Mouse (Mus musculus) ES-Bruce4 (cell line): ENCODE data around the gene Ahdc1. TPM values are rescaled to one million over a fixed set of nuclear protein-coding genes. Genes with fewer than 3 reads are reported as not detected.

Experiments used
- H3K27ac ChIP-seq: 2 replicates; pipeline ENCODE4 v1.5.1; 2012; ENCODE audit warnings: low read length, inconsistent platforms; ENCODE audit not compliant: insufficient read depth
- H3K27me3 ChIP-seq: 2 replicates; pipeline ENCODE4 v1.6.1; 2012; ENCODE audit warnings: mild to moderate bottlenecking, low read length, inconsistent platforms; ENCODE audit not compliant: control insufficient read depth, poor library complexity, insufficient read depth, severe bottlenecking
- H3K36me3 ChIP-seq: 2 replicates; pipeline ENCODE4 v1.6.1; 2012; ENCODE audit warnings: inconsistent platforms, mild to moderate bottlenecking, low read length, moderate library complexity; ENCODE audit not compliant: control insufficient read depth, poor library complexity, insufficient read depth, severe bottlenecking
- H3K4me1 ChIP-seq: one replicate; pipeline ENCODE4 v1.8.1; 2011; ENCODE audit warnings: low read length; ENCODE audit not compliant: control insufficient read depth, insufficient read depth
- H3K4me3 ChIP-seq: 2 replicates; pipeline ENCODE4 v1.5.1; 2011; ENCODE audit warnings: low read depth, mild to moderate bottlenecking, low read length
- H3K9ac ChIP-seq: 2 replicates; pipeline ENCODE4 v1.6.1; 2012; ENCODE audit warnings: low read depth, mild to moderate bottlenecking, inconsistent platforms; ENCODE audit not compliant: poor library complexity, severe bottlenecking
- H3K9me3 ChIP-seq: replicated peaks from 2 replicates; pipeline ENCODE4 v1.6.1; 2012; ENCODE audit warnings: mild to moderate bottlenecking, low read length, inconsistent platforms; ENCODE audit not compliant: control insufficient read depth, poor library complexity, insufficient read depth, severe bottlenecking
- CTCF ChIP-seq: IDR thresholded peaks from one replicate; pipeline ENCODE4 v1.8.1; 2011; ENCODE audit warnings: low read depth, low read length
- EP300 ChIP-seq: IDR thresholded peaks from 2 replicates; pipeline ENCODE4 v1.6.1; 2011; ENCODE audit warnings: low read depth, low read length; ENCODE audit not compliant: insufficient read depth
- POLR2A ChIP-seq: IDR thresholded peaks from one replicate; pipeline ENCODE4 v1.8.1; 2011; ENCODE audit warnings: low read length; ENCODE audit not compliant: insufficient read depth
- polyA plus RNA-seq: library from polyadenylated mRNA; stranded (reverse); fragments of >200 nt; gene quantifications from 2 replicates; pipeline ENCODE4 v1.2.4, GENCODE M21; 2011; ENCODE audit warnings: low read depth; ENCODE audit not compliant: missing spikeins, insufficient read depth, insufficient read length

The Ahdc1 gene
- polyA plus RNA-seq, 1 experiment = 88.2 TPM

DNA sequence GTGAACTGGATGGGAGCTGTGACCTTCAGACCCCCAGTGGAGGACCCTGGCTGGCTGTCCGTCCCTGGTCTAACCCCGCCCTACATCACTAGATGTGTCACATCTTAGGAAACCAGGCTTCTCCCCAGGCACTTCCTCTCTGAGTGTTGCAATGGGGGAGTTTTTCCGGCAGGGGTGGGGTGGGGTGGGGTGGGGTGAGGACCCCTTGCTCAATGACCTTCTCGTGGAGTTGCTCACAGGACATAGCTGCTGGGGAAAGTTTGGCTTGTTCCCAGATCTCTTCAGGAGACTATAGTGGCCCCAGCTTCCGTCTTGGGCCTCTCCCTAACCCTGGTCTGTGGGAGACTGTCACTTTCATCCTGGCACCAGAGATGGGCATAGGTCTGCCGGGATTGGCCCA lies 28.1 kb upstream of the Ahdc1 start:
- peaks cover 8% of the 10 kb centered on the region for H3K4me1 ChIP-seq
- no peak overlapping the region for H3K9ac ChIP-seq
- H3K27ac ChIP-seq = peak overlapping the region; percentile 24; the same call in 1 of the 2 replicates
- TF ChIP-seq POLR2A (no peak), EP300 (0 out of 2 replicates have a peak, but pooled peaks have one; percentile 47)
- no peaks in the 10 kb centered on the region for H3K36me3 ChIP-seq
- no peak overlapping the region for H3K4me3 ChIP-seq
- no peaks in the 10 kb centered on the region for H3K27me3 ChIP-seq
- H3K9me3 ChIP-seq = no peaks in the 10 kb centered on the region

DNA sequence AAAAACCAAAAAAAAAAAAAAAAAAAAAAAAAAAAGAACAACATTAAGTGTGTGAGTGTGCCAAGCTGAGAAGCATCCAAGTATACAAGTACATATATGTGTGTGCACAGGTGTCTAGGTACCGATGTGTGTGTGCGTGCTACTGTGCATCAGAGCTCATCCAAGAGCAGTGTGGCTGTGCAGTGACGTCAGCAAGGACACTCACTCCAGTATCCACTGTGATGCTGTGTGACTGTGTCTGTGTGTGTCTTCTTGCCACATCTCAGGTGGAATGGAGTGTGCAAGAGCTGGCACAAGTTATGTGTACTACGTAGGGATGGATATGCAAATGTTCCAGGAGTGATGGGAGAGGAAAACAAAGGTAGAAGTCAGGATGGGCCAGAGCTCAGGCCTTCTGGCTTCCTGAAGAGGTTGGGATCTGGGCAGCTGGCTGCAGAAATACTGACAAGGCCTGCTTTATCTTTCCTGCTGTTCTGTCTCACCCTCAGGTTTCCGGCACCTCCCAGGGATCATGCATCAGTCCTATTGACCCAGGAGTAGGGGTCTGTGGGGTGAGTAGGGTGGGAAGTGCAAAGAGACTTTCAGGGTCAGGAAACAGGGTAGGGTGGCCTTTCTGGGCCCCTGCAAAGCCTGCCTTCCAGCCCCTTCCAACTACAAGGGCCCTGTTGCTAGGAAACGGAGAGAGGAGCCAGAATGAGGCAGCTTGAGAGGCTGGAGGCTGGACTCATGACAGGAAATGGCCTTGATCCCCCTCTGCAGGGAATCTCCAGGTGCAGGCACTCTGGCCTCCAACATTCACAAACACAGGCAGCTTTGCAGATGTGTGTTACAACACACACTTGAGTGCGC lies 27.2 kb upstream of the Ahdc1 start:
- peak; percentile 81 for TF ChIP-seq EP300
- TF ChIP-seq POLR2A = no peak
- Histone ChIP-seq H3K27me3 (no peaks in the 10 kb centered on the region), H3K4me1 (peaks cover 8% of the 10 kb centered on the region), H3K27ac (peak overlapping the region; percentile 89), H3K4me3 (no peak overlapping the region), H3K9me3 (no peaks in the 10 kb centered on the region), H3K36me3 (no peaks in the 10 kb centered on the region), H3K9ac (no peak overlapping the region)

DNA sequence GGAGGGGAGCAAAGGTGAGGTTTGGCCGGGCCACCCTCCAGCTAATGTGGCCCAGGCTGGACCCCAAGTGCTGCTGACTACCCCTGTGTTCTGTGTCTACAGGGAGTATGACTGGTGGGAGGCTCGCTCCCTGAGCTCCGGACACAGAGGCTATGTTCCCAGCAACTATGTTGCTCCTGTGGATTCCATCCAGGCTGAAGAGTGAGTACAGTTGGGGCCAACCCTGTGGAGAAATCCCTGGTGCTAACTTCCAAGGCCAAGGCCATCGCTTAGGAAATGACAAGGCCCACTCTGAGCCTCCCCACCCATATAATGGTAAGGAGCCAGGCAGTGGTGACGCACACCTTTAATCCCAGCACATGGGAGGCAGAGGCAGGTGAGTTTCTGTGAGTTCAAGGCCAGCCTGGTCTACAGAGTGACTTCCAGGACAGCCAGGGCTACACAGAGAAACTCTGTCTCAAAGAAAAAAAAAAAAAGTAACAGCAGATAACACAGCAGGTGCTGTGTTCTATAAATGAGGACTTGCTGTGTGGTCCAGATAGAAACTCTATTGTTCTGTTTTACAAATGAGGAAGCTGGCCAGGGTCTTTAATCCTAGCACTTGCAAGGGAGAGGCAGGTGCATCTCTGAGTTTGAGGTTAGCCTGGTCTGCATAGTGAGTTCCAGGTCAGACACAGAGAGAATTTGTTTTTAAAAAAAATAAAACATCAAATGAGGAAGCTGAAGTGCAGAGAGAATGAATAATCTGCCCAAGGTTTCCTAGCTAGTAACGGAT lies 22.3 kb upstream of the Ahdc1 start:
- Histone ChIP-seq H3K4me3 (no peak overlapping the region), H3K27me3 (no peaks in the 10 kb centered on the region), H3K4me1 (peaks cover 8% of the 10 kb centered on the region), H3K36me3 (no peaks in the 10 kb centered on the region), H3K9ac (no peak overlapping the region), H3K9me3 (no peaks in the 10 kb centered on the region), H3K27ac (no peak overlapping the region)
- TF ChIP-seq POLR2A (no peak), CTCF (no peak), EP300 (no peak)

DNA sequence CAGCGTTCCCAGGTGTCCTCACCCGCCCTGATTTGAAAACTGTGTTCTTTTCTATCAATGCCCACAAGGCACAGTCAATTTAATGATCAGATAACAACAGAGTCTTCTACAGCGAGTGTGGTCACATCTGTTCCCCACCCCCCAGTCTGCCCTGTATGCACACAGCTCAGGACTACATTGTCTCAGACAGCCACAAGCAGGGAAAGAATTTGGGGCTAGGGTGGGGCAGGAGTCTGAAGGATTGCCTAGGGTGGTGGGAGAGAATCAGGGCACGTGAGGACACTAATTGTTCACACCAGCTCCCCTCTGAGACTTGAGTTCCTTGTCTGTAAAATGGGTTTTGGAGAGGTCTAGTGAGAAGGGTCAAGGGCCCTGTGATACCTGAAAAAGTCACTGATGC lies 17.5 kb upstream of the Ahdc1 start:
- Histone ChIP-seq H3K9me3 (no peaks in the 10 kb centered on the region), H3K4me3 (no peak overlapping the region), H3K27me3 (no peaks in the 10 kb centered on the region), H3K9ac (peak overlapping the region; percentile 24; the same call in 1 of the 2 replicates), H3K4me1 (peaks cover 11% of the 10 kb centered on the region), H3K36me3 (no peaks in the 10 kb centered on the region), H3K27ac (peak overlapping the region; percentile 81)
- TF ChIP-seq CTCF (no peak), EP300 (peak; percentile 95), POLR2A (no peak)

DNA sequence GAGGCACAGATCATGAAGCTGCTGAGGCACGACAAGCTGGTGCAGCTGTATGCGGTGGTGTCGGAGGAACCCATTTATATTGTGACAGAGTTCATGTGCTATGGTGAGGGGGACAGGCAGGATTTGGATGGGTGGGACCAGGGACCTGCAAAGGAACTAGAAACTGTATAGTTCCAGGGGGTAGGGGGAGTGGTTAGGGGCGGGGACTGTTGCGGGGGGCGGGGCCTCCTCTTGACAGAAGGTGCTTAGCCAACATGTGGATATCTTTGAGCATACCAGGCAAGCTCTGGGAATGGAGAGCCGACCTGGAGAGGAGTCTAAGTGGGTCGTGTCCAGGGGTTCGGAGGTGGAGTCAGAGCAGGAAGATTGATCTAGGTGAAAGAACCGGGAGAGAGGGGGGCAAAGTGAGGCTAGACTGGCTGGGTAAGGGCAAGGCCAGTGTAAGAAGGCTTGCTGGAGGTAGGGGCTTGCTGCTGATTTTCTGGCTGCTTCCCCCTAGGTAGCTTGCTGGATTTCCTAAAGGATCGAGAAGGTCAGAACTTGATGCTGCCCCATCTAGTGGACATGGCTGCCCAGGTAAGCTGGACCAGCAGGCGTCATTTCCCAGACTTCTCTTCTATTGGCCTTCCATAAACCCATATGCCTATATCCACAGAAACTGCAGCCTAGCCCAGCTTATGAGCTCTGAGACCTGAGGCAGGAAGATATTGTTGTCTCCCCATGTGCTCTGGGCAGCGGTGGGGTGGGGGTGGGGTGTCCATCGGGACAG lies 13.4 kb upstream of the Ahdc1 start:
- no peaks in the 10 kb centered on the region for H3K9me3 ChIP-seq
- no peak overlapping the region for H3K27ac ChIP-seq
- no peaks in the 10 kb centered on the region for H3K27me3 ChIP-seq
- no peak for TF ChIP-seq CTCF
- no peak for TF ChIP-seq EP300
- TF ChIP-seq POLR2A = no peak
- peak overlapping the region; percentile 52 for H3K4me3 ChIP-seq
- H3K36me3 ChIP-seq = no peaks in the 10 kb centered on the region
- peaks cover 11% of the 10 kb centered on the region for H3K4me1 ChIP-seq
- H3K9ac ChIP-seq = no peak overlapping the region

DNA sequence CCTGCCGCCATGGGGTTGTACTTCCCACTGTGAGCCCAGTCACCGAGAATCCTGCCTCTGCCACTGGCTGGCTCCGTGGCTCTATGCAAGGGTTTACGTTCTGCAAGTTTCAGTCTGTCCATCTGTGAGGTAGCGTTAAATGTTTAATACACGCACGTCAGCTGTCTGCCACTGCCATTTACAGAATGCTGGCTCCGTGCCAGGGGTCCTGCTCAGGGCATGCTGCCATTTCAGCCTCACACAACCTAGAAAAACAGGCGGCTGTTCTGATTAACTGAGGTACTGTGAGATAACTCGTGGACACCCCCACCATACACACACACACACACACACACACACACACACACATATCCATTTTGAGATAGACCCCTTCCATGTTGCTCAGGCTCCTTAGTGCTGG lies 8.2 kb upstream of the Ahdc1 start:
- no peak overlapping the region for H3K27ac ChIP-seq
- H3K27me3 ChIP-seq = no peaks in the 10 kb centered on the region
- no peak overlapping the region for H3K4me3 ChIP-seq
- H3K9me3 ChIP-seq = no peaks in the 10 kb centered on the region
- H3K4me1 ChIP-seq = peaks cover 1% of the 10 kb centered on the region
- no peaks in the 10 kb centered on the region for H3K36me3 ChIP-seq
- H3K9ac ChIP-seq = peak overlapping the region; percentile 27
- TF ChIP-seq POLR2A (no peak), CTCF (no peak), EP300 (no peak)
